Mouse (Mus musculus) stomach, embryonic 15.5 days (tissue): ENCODE results near the gene Il17f. TPM values are rescaled to one million over a fixed set of nuclear protein-coding genes. Genes with fewer than 3 reads are reported as not detected.

ENCODE experiments used
- polyA plus RNA-seq: library from polyadenylated mRNA; unstranded; fragments of >200 nt; fragmentation: Nextera tagmentation; extraction: Ambion mirVana; gene quantifications from 2 replicates; pipeline ENCODE4 v1.2.1, GENCODE M21; 2015

The Il17f gene
- polyA plus RNA-seq, 1 experiment from 2014 or later: 0.12 TPM

Other genes starting within 250 kb of the Il17f start
- gene Pkhd1, start 172.6 kb downstream of the Il17f start, polyA plus RNA-seq: 1.1 and 1.6 TPM in 2 replicates
- gene Il17a, start 59.7 kb downstream of the Il17f start, polyA plus RNA-seq: not detected in 2 replicates
- gene Mcm3, start 29.7 kb upstream of the Il17f start, polyA plus RNA-seq: 116 and 120 TPM in 2 replicates
- gene Paqr8, start 100.0 kb upstream of the Il17f start, polyA plus RNA-seq: 9.3 and 10.7 TPM in 2 replicates
- gene Efhc1, start 161.0 kb upstream of the Il17f start, polyA plus RNA-seq: 2.5 and 2.8 TPM in 2 replicates